Mouse (Mus musculus) kidney, postnatal 10 days (tissue): ENCODE measurements at regions not wholly inside any gene's neighbourhood (a gene's known extent, or its start where the extent isn't known, plus 50 kb on each side); places are given as distances from the start of the nearest gene placed in this dataset.
"Not testable (repeated sequence)": the region's sequence is repeated elsewhere in the genome, so short reads cannot be mapped to it uniquely, and the experiment has no call there.

Source experiments
- DNase-seq: peaks from one replicate; pipeline ENCODE4 v3.0.0; 2021; ENCODE audit warnings: mixed read lengths

- DNase-seq: peak; percentile 61
Observed at GRCm38 (mm10) chr16:77827322-77828117, 225.6 kb upstream of the Gm11146 start.

GRCm38 (mm10) chr16:77799709-77800108 lies 197.8 kb upstream of the Gm11146 start:
- no peak for DNase-seq

- DNase-seq: no peak
Observed at GRCm38 (mm10) chr16:77796926-77797325, 195.0 kb upstream of the Gm11146 start.

- no peak for DNase-seq
Observed at GRCm38 (mm10) chr16:77789652-77790051, 187.8 kb upstream of the Gm11146 start.

- DNase-seq: no peak
Observed at GRCm38 (mm10) chr16:77789206-77789605, 187.3 kb upstream of the Gm11146 start.

- no peak for DNase-seq
Observed at GRCm38 (mm10) chr16:77788781-77789150, 186.9 kb upstream of the Gm11146 start.

- no peak for DNase-seq
Observed at GRCm38 (mm10) chr16:77788041-77788780, 186.3 kb upstream of the Gm11146 start.

GRCm38 (mm10) chr16:77787025-77787424 lies 185.1 kb upstream of the Gm11146 start:
- DNase-seq: no peak

GRCm38 (mm10) chr16:77779019-77779418 lies 177.1 kb upstream of the Gm11146 start:
- DNase-seq: no peak

- no peak for DNase-seq
Observed at GRCm38 (mm10) chr16:77772075-77772474, 170.2 kb upstream of the Gm11146 start.

GRCm38 (mm10) chr16:77760926-77761347 lies 159.0 kb upstream of the Gm11146 start:
- DNase-seq: no peak

GRCm38 (mm10) chr16:77760479-77760878 lies 158.6 kb upstream of the Gm11146 start:
- DNase-seq: no peak

GRCm38 (mm10) chr16:77759997-77760396 lies 158.1 kb upstream of the Gm11146 start:
- no peak for DNase-seq

GRCm38 (mm10) chr16:77754882-77755281 lies 153.0 kb upstream of the Gm11146 start:
- no peak for DNase-seq

- peak; percentile 5 for DNase-seq
Observed at GRCm38 (mm10) chr16:77749474-77749873, 147.6 kb upstream of the Gm11146 start.

- no peak for DNase-seq
Observed at GRCm38 (mm10) chr16:77743838-77744237, 141.9 kb upstream of the Gm11146 start.

- no peak for DNase-seq
Observed at GRCm38 (mm10) chr16:77738821-77739220, 136.9 kb upstream of the Gm11146 start.

GRCm38 (mm10) chr16:77719377-77719776 lies 117.5 kb upstream of the Gm11146 start:
- no peak for DNase-seq

- DNase-seq: not testable (repeated sequence)
Observed at GRCm38 (mm10) chr16:77717766-77718165, 115.9 kb upstream of the Gm11146 start.

- DNase-seq: no peak
Observed at GRCm38 (mm10) chr16:77704726-77705125, 102.8 kb upstream of the Gm11146 start.

GRCm38 (mm10) chr16:77695443-77695842 lies 93.5 kb upstream of the Gm11146 start:
- no peak for DNase-seq

- DNase-seq: no peak
Observed at GRCm38 (mm10) chr16:77687056-77687839, 85.4 kb upstream of the Gm11146 start.

GRCm38 (mm10) chr16:77685651-77686190 lies 83.8 kb upstream of the Gm11146 start:
- no peak for DNase-seq
